Mouse (Mus musculus): ENCODE measurements at regions not wholly inside any gene's neighbourhood (a gene's known extent, or its start where the extent isn't known, plus 50 kb on each side); places are given as distances from the start of the nearest gene placed in this dataset.

DNA sequence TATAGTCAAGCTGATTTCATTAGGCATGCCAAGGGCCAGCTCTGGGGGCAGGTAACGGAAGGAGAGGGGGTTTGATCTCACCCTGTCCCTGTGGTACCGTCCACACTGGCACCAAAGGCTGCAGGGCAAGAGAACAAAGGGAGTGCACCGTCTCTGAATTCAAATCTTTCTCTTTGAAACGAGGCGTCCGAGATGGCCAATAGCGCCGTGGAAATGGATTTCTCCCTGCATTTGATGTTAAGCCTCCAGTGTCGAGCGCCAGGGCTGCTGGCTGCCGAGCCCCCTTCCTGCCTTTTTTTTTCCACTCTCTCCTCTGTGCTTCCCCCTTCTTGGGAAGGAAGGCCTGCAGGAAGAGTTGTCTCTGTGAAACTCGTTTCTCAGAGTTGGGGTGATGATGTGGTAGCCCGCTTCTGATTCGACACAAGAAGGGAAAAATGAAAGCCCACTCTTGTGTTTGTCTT lies 235.5 kb downstream of the 3110018I06Rik start:
- no peak for DNase-seq (ENCODE audit: low spot score)

DNA sequence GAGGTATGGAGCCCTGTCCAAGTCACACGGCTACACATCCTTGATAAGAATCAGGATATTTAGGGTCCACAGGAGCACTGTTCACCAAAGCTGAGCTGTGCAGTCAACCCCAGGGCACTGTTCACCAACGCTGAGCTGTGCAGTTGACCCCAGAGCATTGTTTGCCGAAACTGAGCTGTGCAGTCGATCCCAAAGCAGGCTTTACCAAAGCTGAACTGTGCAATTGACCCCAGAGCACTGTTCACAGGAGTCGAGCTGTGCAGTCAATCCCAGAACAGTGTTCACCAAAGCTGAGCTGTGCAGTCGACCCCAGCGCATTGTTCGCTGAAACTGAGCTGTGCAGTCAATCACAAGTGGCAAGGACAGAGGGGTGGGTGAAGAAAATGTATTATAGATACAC lies 236.0 kb downstream of the 3110018I06Rik start:
- no peak for DNase-seq (ENCODE audit: low spot score)

DNA sequence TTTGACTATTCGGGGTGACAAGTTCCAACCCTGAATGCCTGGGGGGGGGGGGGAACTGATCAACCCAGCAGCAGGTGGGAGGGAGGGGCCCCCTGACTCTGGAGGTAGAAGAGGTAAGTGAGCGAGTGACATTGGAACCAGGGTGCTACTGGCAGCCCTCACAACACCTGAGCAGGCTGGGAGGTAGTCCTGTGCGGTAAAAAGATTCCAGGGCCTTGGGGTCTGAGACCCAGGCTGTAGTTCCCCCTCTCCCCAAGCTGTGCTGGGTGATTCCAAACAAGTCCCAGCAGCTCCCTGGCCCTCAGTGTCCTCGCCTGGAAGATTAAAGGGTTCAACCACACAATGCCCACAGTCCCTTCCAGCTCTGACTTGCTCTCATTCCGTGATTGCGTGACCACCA lies 240.4 kb downstream of the 3110018I06Rik start:
- DNase-seq (ENCODE audit: low spot score): no peak

DNA sequence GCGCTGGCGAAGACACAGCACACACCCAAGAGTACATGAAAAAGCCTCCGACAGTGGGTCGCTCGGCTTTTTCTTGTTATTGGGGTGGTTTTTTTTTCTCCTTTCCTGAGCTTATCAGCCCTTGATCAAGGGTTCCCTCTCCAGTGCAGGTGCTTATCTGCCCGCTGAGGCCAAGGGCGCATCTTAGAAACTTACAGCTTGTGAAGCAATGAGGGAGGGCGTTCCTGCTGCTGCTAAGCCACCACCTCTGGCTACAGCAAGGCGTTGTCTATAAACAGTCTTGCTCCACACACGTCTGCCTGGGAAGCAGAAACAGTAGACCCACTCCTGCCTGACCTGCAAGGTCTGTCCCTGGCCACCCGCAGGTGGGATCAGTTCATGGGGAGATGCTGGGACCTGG lies 240.9 kb downstream of the 3110018I06Rik start:
- no peak for DNase-seq (ENCODE audit: low spot score)

DNA sequence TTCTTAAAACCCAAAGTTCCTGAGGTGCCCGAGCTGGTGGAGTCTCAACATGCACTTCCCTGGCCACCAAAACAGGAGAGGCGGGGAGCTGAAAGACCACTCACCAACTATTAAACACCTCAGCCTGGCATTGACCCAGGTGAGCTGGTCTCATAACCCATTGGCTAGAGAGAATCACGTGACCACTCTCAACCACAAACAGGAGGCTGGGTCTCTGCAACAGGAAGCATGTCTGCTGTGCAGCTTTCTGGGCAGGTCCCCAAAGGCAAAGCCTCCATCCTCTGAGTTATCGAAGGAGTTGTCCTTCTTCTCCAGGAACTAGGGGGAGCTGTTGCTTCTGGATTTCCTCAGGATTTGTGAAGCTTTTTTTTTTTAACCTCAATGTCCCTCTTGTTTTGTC lies 242.5 kb downstream of the 3110018I06Rik start:
- no peak for DNase-seq (ENCODE audit: low spot score)

DNA sequence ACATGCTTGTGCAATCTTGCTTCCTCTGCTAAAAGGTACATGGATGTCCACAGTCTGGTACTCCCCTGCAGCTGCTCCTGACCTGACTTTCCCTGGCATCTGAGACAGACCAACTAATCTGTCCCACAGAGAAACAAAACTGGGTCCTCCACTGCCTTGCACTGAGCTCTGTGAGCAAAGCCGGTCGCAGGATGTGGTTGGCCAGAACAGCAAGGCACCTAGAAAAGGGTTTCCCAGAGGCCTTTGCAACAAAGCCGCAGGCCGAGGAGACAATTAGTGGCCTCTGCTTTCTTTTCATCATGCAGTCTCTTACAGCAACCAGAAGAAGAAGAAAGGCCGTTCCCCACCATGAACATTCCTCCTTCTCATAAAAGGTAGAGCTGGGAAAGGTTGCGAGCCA lies 246.1 kb downstream of the 3110018I06Rik start:
- DNase-seq (ENCODE audit: low spot score): no peak

DNA sequence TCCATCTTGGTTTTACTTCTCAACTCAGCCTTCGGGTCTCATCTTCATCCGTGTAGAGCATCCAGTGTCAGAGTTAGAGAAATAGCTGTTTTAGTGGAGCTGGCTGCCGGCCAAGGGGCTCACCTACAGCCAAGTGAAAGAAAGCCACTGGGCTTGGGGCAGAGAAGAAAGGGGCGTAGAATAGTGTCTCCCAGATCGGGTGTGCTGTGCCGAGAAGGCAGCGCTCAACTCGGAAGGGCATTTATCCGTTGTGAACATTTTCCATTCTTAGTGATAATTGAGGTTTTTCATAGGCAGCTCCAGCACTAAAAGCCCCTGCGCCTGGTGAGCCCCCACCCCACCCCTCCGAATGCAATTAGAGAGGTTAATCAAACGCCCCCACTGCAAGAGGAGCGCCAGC lies 254.2 kb downstream of the 3110018I06Rik start:
- no peak for DNase-seq (ENCODE audit: low spot score)

DNA sequence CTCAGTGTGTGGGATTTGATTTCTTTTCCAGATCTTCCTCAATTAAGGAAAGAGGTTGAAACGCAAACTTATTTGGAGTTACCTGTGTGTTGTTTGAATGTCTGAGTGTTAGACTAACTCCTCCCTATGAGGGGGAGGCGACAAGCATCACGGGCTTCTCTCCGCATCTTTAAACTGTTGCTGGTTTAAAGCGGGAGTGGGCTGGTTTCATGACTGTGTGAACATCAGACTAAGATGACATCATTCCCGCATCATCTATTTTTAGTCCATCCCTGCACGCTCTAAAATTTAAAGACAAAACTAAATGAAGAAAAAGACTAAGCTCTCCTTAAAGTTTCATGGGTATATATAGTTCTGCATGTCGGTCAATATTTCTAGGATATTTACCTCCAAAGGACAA lies 256.4 kb downstream of the 3110018I06Rik start:
- DNase-seq (ENCODE audit: low spot score): no peak

DNA sequence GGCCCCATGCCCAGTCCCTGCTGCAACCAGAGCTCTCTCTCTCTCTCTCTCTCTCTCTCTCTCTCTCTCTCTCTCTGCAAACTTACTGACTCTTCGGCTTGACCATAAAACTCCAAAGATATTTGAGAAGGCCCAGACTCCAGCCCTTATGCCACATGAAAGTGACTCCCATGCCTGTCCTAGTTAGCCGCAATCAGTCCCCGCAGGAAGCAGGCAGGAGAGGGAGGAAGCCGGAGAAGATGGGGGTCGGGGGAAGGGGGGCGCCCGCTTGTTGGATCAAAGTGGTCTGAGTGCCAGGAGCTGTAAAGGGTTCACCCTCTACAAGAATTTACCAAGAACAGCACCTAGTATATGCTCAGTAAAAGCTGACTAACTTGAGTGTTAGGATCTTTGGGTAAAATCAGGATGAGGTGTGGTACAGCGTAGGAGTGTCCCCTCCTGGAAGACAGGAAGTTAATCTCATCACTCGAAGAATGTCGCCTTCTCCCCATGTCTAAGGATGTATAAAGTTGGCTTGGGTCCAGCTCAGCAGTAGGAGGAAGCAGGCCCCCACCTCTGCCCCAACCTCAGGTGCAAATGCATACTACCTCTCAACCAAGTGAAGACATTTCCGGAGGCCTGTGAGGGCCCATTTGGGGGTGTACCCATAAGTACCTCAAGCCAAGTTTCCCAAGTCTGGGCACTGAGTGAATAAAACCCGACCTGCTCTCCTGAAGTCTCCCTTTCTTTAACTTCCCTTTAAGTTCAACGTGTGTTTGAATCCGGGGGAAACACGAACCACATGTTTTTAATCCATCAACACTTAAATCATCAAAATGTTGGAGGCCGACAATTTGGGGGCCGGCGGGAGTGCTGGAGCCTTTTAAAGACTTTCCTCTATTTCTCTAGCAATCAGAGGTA lies 254.7 kb downstream of the Bcl11b start:
- no peak for DNase-seq (ENCODE audit: low spot score)

DNA sequence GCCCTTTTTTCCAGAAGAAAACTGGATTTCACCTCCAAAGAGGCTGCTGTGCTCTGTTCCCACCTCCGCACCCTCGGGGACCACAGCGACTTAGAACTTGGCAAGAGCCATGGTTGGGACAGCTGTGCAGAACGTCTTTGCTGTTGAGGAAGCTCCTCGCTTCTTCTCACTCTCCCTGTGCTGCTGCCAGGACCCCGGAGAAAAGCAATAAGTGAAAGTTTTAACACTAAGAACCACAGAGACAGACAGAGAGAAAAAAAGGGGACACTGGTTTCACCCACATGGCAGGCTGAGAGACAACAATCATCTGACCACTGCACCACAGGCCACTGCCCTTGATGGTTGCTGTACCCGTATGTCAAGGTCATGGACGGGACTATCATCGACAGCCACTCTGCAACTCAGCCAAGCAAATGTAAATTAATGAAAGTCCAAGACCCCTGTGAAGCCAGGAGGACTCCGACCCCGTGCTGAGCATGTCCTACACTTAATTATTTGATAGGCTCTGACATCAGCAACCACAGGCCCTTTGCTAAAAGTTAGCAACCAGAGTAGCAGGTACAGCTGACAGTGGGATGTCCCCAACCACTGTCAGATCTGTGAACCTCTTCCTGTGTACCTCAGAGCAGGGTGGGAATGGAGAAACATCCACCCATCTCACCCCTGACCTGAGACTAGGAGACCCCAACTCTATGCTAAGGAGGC lies 253.9 kb downstream of the Bcl11b start:
- DNase-seq (ENCODE audit: low spot score): no peak

DNA sequence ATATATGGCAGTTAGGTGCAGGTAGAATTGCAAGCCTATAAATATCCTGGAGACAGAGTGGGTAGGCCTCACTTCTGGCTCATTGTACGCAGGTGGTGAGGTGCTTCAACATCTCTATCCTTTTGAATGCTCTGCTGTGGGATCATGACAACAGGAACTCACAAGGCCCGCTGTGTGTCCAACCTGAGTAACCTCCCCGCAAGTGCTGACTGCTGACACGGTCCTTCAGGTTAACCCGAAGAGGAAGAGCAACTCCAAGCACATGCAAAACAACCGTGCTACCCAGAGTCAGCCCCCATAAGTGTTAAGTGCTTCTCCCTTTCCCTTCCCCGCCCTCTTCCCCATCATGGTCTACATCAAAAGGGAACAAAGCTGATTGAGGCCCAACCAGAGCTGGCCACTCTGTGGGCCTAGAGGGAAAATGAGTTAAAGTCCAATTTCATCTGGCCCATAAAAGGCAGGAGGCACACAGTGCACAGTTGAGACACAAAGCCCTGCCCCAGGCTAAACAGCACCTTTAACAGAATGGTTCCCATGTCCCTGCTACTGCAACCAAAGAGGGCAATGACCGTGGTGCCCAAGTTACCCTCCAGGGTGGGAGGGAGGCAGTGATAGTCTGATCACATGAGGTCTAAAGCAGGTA lies 253.0 kb downstream of the Bcl11b start:
- DNase-seq (ENCODE audit: low spot score): no peak

DNA sequence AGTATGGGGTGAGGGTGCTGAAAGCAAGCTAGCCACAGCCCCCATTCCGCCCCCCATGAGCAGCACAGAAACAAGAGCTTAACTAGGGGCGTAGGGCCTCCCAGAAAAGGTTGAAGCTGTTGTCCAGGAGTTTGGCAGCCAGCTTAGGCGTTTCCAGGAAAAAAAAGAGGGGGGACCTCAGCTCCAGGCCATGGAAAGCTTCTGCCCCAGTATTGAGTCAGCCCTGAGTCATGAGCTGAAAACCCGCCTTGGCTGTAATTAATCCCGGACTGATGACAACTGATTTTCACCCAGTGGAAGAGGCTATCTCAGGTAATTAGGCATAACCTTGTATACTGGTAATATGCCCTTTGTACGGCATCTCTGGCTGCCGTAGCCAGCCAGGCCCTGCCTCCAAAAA lies 251.3 kb downstream of the Bcl11b start:
- DNase-seq (ENCODE audit: low spot score): no peak

DNA sequence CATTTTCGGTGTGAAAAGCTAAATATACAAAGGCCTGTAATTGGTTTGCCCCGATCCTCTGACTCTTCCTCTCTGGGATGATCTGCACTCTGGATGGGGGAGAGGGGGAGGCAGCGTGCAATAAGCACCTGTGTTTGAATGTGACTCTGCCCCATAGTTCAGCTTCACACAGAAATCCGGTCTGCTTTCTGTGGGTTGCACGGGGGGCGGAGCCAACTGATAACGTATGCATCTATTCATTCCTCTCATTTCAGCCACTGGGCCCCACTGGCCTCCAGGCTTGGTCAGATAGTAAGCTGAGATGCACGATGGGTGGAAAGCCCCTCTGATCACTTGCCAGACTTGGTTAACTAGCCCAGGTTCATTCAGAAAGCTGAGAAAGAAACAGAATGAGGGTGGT lies 250.8 kb downstream of the Bcl11b start:
- DNase-seq (ENCODE audit: low spot score): no peak

DNA sequence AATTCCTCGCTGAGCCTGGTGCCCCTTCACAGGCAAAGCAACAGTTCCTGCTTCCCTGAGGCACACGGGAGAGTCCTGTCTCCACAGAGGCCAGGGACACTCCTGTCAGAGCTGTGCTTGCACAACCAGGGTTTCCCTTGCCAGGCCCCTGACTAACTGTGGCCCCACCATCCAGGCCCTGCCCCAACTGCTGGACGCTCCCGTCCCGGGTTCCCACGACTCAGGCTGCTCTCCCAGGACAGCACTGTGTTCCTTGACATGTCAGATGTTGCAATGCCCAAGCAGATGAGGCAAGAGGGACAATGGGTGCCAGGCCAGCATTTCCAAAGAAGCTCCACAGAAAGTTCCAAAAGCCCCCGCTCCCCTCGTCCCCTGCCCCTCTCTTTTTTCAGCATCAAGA lies 250.4 kb downstream of the Bcl11b start:
- no peak for DNase-seq (ENCODE audit: low spot score)

DNA sequence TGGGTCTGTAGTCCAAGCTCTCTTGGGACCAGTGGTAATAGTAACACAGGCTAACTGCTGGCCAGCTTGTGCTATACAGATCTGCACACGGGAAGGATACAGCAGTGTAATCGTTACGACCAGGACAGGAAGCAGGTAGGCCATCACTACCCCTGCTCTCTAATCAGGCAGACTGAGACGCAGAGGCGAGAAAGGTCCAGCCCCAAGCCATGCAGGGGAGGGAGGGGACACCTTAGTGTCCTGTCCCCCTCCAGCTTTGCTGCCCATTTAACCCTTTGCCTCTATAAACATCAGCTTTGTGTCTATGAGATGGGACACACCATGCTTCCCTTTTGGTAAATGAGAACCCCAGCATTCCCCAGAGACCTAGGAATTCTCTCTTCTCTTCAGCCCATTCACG lies 249.9 kb downstream of the Bcl11b start:
- DNase-seq (ENCODE audit: low spot score): no peak

DNA sequence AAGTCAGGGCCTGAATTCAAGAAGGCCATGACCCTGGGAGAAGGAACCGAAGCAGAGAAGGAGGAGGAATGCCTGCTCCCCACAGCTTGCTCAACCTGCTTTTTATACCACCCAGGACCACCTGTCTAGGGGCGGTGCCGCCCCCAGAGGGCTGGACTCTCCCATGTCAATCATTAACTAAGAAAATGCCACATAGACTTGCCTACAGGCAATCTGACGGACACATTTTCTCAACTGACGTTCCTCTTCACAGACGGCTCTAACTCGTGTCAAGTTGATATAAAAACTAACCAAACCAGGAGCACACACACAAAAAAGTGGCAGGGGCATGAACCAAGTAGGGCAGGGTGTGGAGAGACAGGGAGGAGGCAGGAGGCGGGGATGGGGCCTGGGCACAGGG lies 248.5 kb downstream of the Bcl11b start:
- no peak for DNase-seq (ENCODE audit: low spot score)

DNA sequence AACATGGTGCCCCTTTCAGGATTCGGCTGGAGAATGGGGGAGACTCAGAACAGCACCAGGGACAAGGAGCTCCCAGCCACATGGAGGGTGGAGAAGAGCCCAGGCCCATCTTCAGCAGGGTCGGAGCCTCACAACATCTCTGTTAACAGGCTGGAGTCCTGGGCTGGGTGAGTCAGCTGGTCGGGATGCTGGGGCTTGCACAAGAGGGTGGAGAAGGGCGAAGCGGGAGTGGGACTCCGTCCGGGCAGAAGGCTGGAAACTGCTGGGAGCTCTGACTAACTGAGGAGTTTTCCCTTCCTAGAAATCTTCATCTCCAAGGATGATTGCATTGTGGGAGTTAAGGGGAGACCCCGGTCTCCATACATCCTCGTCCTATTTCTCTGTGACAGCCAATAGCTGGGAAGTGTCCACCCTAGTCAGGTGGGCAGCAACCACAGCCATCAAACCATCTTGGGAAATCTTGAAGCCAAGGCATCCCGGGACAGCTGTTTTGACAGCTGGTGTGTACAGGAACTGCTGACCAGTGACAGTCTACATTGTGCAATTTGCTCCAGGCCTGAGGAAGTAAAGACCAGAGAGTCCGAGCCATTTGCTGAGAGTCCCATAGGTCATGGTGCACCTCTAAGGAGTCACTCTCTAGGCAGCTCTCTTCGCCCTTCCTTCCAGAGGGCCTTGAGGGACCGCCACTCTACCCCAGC lies 247.4 kb downstream of the Bcl11b start:
- DNase-seq (ENCODE audit: low spot score): no peak

DNA sequence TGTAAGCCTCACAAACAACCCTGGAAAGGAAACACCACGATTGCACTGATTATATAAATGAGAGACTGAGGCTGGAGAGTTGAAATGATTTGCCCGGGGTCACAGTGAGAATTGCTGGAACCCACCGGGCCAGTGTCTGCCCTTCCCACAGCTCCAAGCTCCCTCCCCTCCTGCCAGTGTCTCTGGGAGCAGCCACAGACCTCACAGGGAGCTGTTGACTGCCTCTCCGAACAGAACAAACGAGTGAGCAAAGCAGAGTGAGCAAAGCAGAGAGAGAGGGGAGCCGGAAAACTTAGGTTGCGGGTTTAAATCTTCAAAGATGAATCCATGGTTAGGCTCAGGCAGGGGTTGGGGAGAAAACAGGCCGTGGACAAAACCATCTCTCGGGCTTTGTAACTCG lies 246.2 kb downstream of the Bcl11b start:
- no peak for DNase-seq (ENCODE audit: low spot score)

DNA sequence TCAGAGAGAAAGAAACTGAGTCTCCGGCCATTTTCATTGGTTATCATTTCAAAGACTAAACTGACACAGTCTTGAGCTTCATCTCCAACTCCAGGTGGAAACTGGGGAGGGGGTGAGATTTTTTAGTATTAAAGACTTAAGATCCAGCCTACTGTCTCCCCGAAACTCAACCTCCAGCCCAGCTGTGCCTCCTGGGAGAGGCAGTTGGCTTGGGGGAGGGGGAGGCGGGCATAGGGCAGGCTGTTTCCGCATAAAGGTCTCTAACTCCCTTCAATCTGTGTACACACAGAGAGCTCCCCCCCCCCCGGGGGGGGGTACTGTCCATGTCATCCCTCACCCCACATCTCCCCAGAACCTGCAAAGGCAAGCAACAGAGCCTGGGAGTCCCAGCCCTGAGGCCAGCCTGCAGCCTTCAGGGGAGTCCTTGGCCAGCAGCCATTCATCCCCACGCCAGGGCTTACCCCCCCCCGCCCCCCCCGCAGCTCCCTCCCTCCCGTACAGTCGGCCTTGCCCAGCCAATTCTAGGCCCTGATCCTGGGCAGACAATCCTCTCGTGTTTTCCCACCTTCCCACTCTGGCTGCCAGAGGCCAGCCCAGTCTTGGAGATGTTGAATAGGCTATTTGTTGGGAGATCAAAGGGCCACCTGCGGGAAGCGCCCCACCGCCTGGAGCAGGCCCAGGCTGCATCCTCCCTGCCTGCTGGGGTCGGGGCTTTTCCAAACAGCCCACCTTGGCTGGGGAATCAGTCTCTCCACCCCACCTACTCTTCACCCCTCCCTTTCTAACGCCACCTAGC lies 245.2 kb downstream of the Bcl11b start:
- DNase-seq (ENCODE audit: low spot score): no peak

DNA sequence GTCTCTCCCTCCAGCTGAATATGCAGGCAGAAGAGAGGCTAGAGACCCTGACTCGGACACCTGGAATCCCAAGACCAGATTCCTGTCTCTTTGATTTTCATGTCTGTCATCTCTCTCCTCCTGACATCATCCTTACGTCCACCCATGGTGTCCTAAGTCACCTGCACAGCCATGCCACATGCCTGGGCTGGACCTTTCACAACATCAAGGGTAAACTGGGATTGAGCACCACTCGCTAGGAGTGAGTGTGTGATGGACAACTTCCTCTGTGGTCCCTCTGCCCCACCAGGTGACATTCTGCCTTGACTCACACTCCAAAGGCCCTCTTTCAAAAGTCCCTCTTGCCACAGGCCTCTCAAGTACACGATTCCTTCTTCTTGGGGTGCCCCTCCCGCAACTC lies 244.1 kb downstream of the Bcl11b start:
- no peak for DNase-seq (ENCODE audit: low spot score)

DNA sequence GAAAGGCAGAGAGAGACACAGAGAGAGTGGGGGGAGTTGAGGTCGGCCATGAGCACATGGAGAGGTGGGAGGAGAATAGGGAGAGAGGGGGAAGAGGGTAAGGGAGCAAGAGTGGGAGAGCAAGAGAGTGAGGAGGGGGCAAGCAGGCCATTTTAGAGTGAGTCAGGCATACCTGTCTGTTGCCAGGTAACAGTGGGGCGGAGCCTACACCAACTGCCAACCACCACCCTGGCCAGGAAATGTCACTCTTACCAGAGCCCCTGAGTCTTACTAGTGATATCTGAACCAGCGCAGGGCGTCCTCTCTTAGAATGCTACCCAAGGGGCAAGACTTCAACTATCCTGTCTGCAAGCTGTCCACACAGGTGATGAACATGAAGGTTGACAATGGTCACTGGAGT lies 243.5 kb downstream of the Bcl11b start:
- DNase-seq (ENCODE audit: low spot score): no peak

DNA sequence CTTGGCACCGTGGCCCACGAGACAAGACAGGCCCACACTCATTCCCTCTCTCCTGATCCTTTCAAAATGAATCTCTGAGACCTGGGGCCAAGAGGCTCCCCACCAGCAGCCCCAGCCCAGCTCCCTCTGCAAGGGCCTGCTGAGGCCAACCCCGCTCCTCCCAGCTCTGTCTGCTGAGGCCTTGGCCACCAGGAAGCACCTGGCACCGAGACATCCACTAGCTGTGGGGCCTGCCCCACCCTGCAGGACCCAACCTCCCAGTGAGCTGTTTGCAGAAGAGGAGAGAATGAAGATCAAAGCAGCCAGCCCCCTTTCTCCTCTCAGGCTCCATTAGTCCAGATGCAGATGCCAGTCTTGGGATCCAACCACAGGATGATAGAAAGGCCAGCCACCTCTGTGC lies 241.3 kb downstream of the Bcl11b start:
- no peak for DNase-seq (ENCODE audit: low spot score)

All from testis, postnatal 14 days (tissue).